Comparison of ENCODE assay signal across 22 mouse cellular contexts in genomic region chr4:32890735-32891098, GRCm38 (mm10). TPM values are rescaled to one million over a fixed set of nuclear protein-coding genes. Genes with fewer than 3 reads are reported as not detected.
A peak's percentile ranks its signal among the peaks of the same experiment; 100 is the strongest.
DNase-seq lines count a peak whose midpoint lies in the region; ATAC-seq and TF ChIP-seq lines count a peak whose summit lies in the region.
"Had no signal": no experiment of that assay in that cellular context is flagged by ENCODE, and none has a peak within 500 bp of the region (broad histone marks: within the 10 kb centered on the region; RNA-seq: fewer than 3 reads in every experiment).

No protein-coding gene starts in this region.

- no peaks in the 10 kb centered on the region for H3K27me3 ChIP-seq in embryonic facial prominence, embryonic 13.5 days
- H3K27me3 ChIP-seq in embryonic facial prominence, embryonic 10.5 days (replicated peaks; ENCODE audit: low read depth, poor library complexity, severe bottlenecking): no peaks in the 10 kb centered on the region
- no peaks in the 10 kb centered on the region for H3K27me3 ChIP-seq in heart, adult 2 months (ENCODE audit: control insufficient read depth, insufficient read depth, low read length)
- H3K27me3 ChIP-seq in midbrain, embryonic 13.5 days: no peaks in the 10 kb centered on the region
- no peaks in the 10 kb centered on the region for H3K27me3 ChIP-seq in midbrain, embryonic 16.5 days (ENCODE audit: control insufficient read depth, insufficient read depth, low read depth, low read length)

- peaks cover 4% of the 10 kb centered on the region; the same call in 1 of the 2 replicates for H3K4me1 ChIP-seq in embryonic facial prominence, embryonic 13.5 days
- no peaks in the 10 kb centered on the region for H3K4me1 ChIP-seq in embryonic facial prominence, embryonic 10.5 days
- peaks cover 5% of the 10 kb centered on the region for H3K4me1 ChIP-seq in heart, adult 2 months (ENCODE audit: control insufficient read depth, insufficient read depth, low read length)
- H3K4me1 ChIP-seq in midbrain, embryonic 13.5 days (replicated peaks): peaks cover 21% of the 10 kb centered on the region
- peaks cover 7% of the 10 kb centered on the region; the same call in 1 of the 2 replicates for H3K4me1 ChIP-seq in midbrain, embryonic 16.5 days (ENCODE audit: control insufficient read depth, insufficient read depth, low read length)

- H3K9ac ChIP-seq in embryonic facial prominence, embryonic 13.5 days: no peak overlapping the region
- no peak overlapping the region for H3K9ac ChIP-seq in heart, adult 2 months (ENCODE audit: low read depth, low read length)
- no peak overlapping the region for H3K9ac ChIP-seq in midbrain, embryonic 13.5 days (replicated peaks)
- H3K9ac ChIP-seq in midbrain, embryonic 16.5 days (ENCODE audit: low read depth, low read length): no peak overlapping the region
- H3K9ac ChIP-seq: hindbrain, embryonic 13.5 days; liver, embryonic 12.5 days; neural tube, embryonic 13.5 days had no signal

- H3K36me3 ChIP-seq in embryonic facial prominence, embryonic 13.5 days: 0 out of 2 replicates have a peak, but pooled peaks cover 6% of the 10 kb centered on the region
- H3K36me3 ChIP-seq in embryonic facial prominence, embryonic 10.5 days (replicated peaks): peaks cover 16% of the 10 kb centered on the region
- H3K36me3 ChIP-seq in heart, adult 2 months (ENCODE audit: control insufficient read depth, insufficient read depth, low read length): no peaks in the 10 kb centered on the region
- peaks cover 12% of the 10 kb centered on the region for H3K36me3 ChIP-seq in midbrain, embryonic 13.5 days
- 0 out of 2 replicates have a peak, but pooled peaks cover 2% of the 10 kb centered on the region for H3K36me3 ChIP-seq in midbrain, embryonic 16.5 days (ENCODE audit: control insufficient read depth, insufficient read depth, low read length)
- H3K36me3 ChIP-seq: liver, embryonic 12.5 days had no signal

- no peak for TF ChIP-seq CTCF in heart, adult 2 months (IDR thresholded peaks at IDR 0.05)

- no peak for DNase-seq in embryonic facial prominence, embryonic 10.5 days (ENCODE audit: low spot score)
- DNase-seq in heart, adult 2 months: peak; percentile 10 to 31
- no peak for DNase-seq in heart, postnatal 25 days (ENCODE audit: low spot score)
- DNase-seq in heart, postnatal 36 days: peak; percentile 7 to 15
- DNase-seq in frontal cortex, postnatal 10 days (ENCODE audit: low spot score in 2 of 2): no peak
- DNase-seq: adrenal gland, adult 8-10 months; cerebellum, adult 9-10 months; kidney, adult 2 months; kidney, postnatal 10 days; lung, adult 2 months; lung, postnatal 36 days; thymus, adult 18-20 months; thymus, postnatal 4 days had no signal

- TF ChIP-seq POLR2A in heart, adult 2 months (IDR thresholded peaks at IDR 0.05; ENCODE audit: insufficient read depth, low read depth, low read length): no peak

- H3K4me2 ChIP-seq in embryonic facial prominence, embryonic 13.5 days: no peak overlapping the region
- no peak overlapping the region for H3K4me2 ChIP-seq in midbrain, embryonic 13.5 days (replicated peaks)
- H3K4me2 ChIP-seq in midbrain, embryonic 16.5 days (ENCODE audit: low read length): no peak overlapping the region
- H3K4me2 ChIP-seq: hindbrain, embryonic 13.5 days; liver, embryonic 12.5 days; neural tube, embryonic 13.5 days had no signal

- ATAC-seq in embryonic facial prominence, embryonic 13.5 days (ENCODE audit: insufficient number of reproducible peaks, insufficient read depth, low FRiP score, low TSS enrichment, low read depth): no peak
- ATAC-seq in midbrain, embryonic 13.5 days: no peak
- no peak for ATAC-seq in midbrain, embryonic 16.5 days
- ATAC-seq: inflammation-experienced regulatory T-cells, adult 6 months; liver, embryonic 12.5 days had no signal

- no peak overlapping the region for H3K4me3 ChIP-seq in embryonic facial prominence, embryonic 13.5 days
- no peak overlapping the region for H3K4me3 ChIP-seq in embryonic facial prominence, embryonic 10.5 days
- no peak overlapping the region for H3K4me3 ChIP-seq in heart, adult 2 months
- H3K4me3 ChIP-seq in midbrain, embryonic 13.5 days (replicated peaks): no peak overlapping the region
- H3K4me3 ChIP-seq in midbrain, embryonic 16.5 days (ENCODE audit: low read depth, low read length): no peak overlapping the region
- H3K4me3 ChIP-seq: erythroblast, embryonic 14.5 days; hindbrain, embryonic 13.5 days; liver, embryonic 12.5 days; neural tube, embryonic 13.5 days had no signal

- intact Hi-C loops in heart, adult 2 months (cut with DNase I): no loop called here
- intact Hi-C loops in heart, postnatal 25 days (cut with DNase I): no loop called here
- intact Hi-C loops in heart, postnatal 36 days (cut with DNase I): loop anchor here (2.0 kb wide), 1 partner anchor 58 kb away; no protein-coding TSS in a partner anchor

- 77% methylated on average over 5 of the region's 5 CpGs for WGBS in embryonic facial prominence, embryonic 13.5 days
- WGBS in embryonic facial prominence, embryonic 10.5 days: 88% methylated on average over 5 of the region's 5 CpGs
- 44% methylated on average over 5 of the region's 5 CpGs for WGBS in heart, adult 2 months
- WGBS in midbrain, embryonic 13.5 days: 84% methylated on average over 5 of the region's 5 CpGs
- WGBS in midbrain, embryonic 16.5 days: 81% methylated on average over 5 of the region's 5 CpGs

- TF ChIP-seq EP300 in heart, adult 2 months (IDR thresholded peaks at IDR 0.05; ENCODE audit: insufficient read depth, low read depth, low read length): no peak

- 0 out of 2 replicates have a peak overlapping the region, but pooled peaks have one; percentile 1 for H3K27ac ChIP-seq in embryonic facial prominence, embryonic 13.5 days
- no peak overlapping the region for H3K27ac ChIP-seq in embryonic facial prominence, embryonic 10.5 days (replicated peaks)
- H3K27ac ChIP-seq in heart, adult 2 months: peak overlapping the region; percentile 51; the same call in 1 of the 2 replicates
- H3K27ac ChIP-seq in midbrain, embryonic 13.5 days: 0 out of 2 replicates have a peak overlapping the region, but pooled peaks have one; percentile 2
- no peak overlapping the region for H3K27ac ChIP-seq in midbrain, embryonic 16.5 days (ENCODE audit: low read length)
- H3K27ac ChIP-seq: liver, embryonic 12.5 days had no signal

- H3K9me3 ChIP-seq in embryonic facial prominence, embryonic 13.5 days: peaks cover 18% of the 10 kb centered on the region
- H3K9me3 ChIP-seq in embryonic facial prominence, embryonic 10.5 days: peaks cover 22% of the 10 kb centered on the region
- peaks cover 18% of the 10 kb centered on the region; the same call in 1 of the 2 replicates for H3K9me3 ChIP-seq in midbrain, embryonic 13.5 days
- peaks cover 20% of the 10 kb centered on the region for H3K9me3 ChIP-seq in midbrain, embryonic 16.5 days (replicated peaks; ENCODE audit: control insufficient read depth, low read length, poor library complexity, severe bottlenecking)
- H3K9me3 ChIP-seq: liver, embryonic 12.5 days had no signal

- H3K79me2 ChIP-seq in heart, adult 2 months (replicated peaks; ENCODE audit: control insufficient read depth, insufficient read depth, low read length): no peaks in the 10 kb centered on the region

RNA-seq across cellular contexts. Expression of gene Ankrd6, which starts 59.9 kb away (rescaled TPM):
- polyA plus RNA-seq in embryonic facial prominence, embryonic 13.5 days (2015; fragmentation: Nextera tagmentation; extraction: Ambion mirVana): 12.1 and 14.6 TPM in 2 replicates
- polyA plus RNA-seq in embryonic facial prominence, embryonic 10.5 days (2016; fragmentation: Nextera tagmentation; extraction: Ambion mirVana): 12.2 and 16.4 TPM in 2 replicates
- total RNA-seq in heart, adult 2 months (2021): 1 to 10 TPM; 4.1 to 4.9 TPM
- 1.1 TPM in 2 replicates for polyA plus RNA-seq in heart, adult 2 months (2012; rRNA removed)
- total RNA-seq in heart, postnatal 25 days (2021): 1 to 10 TPM; 2.7 to 3.7 TPM
- 30.4 and 32.2 TPM in 2 replicates for polyA plus RNA-seq in midbrain, embryonic 13.5 days (2015; fragmentation: Nextera tagmentation; extraction: Ambion mirVana)
- polyA plus RNA-seq in midbrain, embryonic 16.5 days (2015; fragmentation: Nextera tagmentation; extraction: Ambion mirVana): 35.7 and 37.9 TPM in 2 replicates
- 1 to 10 TPM; 3.6 to 7.4 TPM for total RNA-seq in heart, postnatal 36 days (2021)
- total RNA-seq: monocyte, adult 5-6 weeks had no signal

Comparison
In these comparisons a context has a peak if more than half of its experiments do, and no peak if none do; other contexts are left out.
1. H3K27ac ChIP-seq: peak in embryonic facial prominence, embryonic 13.5 days (single experiment), heart, adult 2 months (single experiment) and midbrain, embryonic 13.5 days (single experiment); none in embryonic facial prominence, embryonic 10.5 days (single experiment) and midbrain, embryonic 16.5 days (single experiment).
2. DNase-seq: peak in heart, adult 2 months (2 of 2) and heart, postnatal 36 days (2 of 2); none in embryonic facial prominence, embryonic 10.5 days (single experiment), heart, postnatal 25 days (single experiment) and frontal cortex, postnatal 10 days (0 of 2).